In the genomic region with DNA sequence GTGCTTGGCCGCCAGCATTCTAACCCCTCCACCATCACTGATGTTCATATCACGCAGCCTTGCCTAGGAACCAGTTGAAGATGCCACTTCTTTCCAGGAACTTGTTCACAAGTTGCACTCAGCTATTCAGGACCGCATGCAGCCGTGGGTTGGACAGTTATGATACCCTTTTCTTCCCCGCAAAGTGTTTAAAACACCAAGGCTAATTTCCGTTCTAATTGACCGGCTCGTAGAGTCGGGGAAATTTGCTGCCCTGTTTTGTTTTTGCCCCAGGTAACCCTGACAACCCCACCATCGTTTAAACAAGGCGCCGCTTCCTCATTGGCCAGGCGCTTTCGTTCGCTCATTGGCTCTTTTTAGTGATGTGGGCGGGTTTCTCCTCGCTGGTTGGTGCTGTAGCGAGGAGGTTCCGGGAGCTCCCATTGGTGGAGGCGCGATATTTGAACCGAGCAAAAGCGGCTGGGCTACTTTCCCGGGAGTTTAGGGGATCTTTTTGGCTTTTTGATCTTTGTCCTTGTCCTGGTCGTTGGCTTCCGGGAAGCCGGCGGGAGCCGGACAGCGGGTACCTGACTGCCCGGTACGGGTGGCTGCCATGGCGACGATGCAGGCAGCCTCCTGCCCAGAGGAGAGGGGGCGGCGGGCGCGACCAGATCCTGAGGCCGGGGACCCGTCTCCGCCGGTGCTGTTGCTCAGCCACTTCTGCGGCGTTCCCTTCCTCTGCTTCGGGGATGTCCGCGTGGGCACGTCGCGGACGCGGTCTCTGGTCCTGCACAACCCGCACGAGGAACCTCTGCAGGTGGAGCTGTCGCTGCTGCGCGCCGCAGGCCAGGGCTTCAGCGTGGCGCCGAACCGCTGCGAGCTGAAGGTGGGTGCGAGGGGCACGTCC, we compare ENCODE assay signal across 7 mouse cellular contexts. TPM values are rescaled to one million over a fixed set of nuclear protein-coding genes. Genes with fewer than 3 reads are reported as not detected.
DNase-seq lines count a peak whose midpoint lies in the region; ATAC-seq lines count a peak whose summit lies in the region.

Gene Aspm, plus strand, starts transcription at position 433 of the 886 bp plus-strand sequence.

- peak; percentile 93 for DNase-seq in adrenal gland, postnatal 14 days
- peak; percentile 96 for DNase-seq in embryonic facial prominence, embryonic 11.5 days (ENCODE audit: low spot score)
- DNase-seq in kidney, adult 11 months: peak; percentile 92
- peak; percentile 87 for DNase-seq in limb, embryonic 10.5 days (ENCODE audit: low spot score)
- DNase-seq in spleen, adult 12 weeks (ENCODE audit: low spot score): peak; percentile 85

- H3K4me1 ChIP-seq in embryonic facial prominence, embryonic 11.5 days (ENCODE audit: control insufficient read depth, insufficient read depth, low read length): no peaks in the 10 kb centered on the region
- H3K4me1 ChIP-seq in limb, embryonic 10.5 days: peaks cover 19% of the 10 kb centered on the region
- H3K4me1 ChIP-seq in midbrain, embryonic 13.5 days (replicated peaks): peaks cover 20% of the 10 kb centered on the region

- H3K27ac ChIP-seq in embryonic facial prominence, embryonic 11.5 days (replicated peaks; ENCODE audit: low read depth, low read length): peak within 1 kb of the TSS; percentile 57
- peak within 1 kb of the TSS; percentile 95 for H3K27ac ChIP-seq in limb, embryonic 10.5 days
- H3K27ac ChIP-seq in midbrain, embryonic 13.5 days: no peak within 1 kb of the TSS

- under 1% methylated on average over 65 of the region's 65 CpGs for WGBS in embryonic facial prominence, embryonic 11.5 days
- under 1% methylated on average over 63 of the region's 65 CpGs for WGBS in limb, embryonic 10.5 days
- WGBS in midbrain, embryonic 13.5 days: under 1% methylated on average over 64 of the region's 65 CpGs

- peak within 1 kb of the TSS; percentile 92 for H3K4me3 ChIP-seq in embryonic facial prominence, embryonic 11.5 days (ENCODE audit: low read depth, low read length)
- H3K4me3 ChIP-seq in limb, embryonic 10.5 days: peak within 1 kb of the TSS; percentile 95
- H3K4me3 ChIP-seq in midbrain, embryonic 13.5 days (replicated peaks): peak within 1 kb of the TSS; percentile 61

- no peaks in the 10 kb centered on the region for H3K27me3 ChIP-seq in embryonic facial prominence, embryonic 11.5 days (ENCODE audit: control insufficient read depth, insufficient read depth, low read length)
- H3K27me3 ChIP-seq in limb, embryonic 10.5 days (ENCODE audit: low read depth, poor library complexity, severe bottlenecking): no peaks in the 10 kb centered on the region
- no peaks in the 10 kb centered on the region for H3K27me3 ChIP-seq in midbrain, embryonic 13.5 days

- peak within 1 kb of the TSS; percentile 70 for H3K4me2 ChIP-seq in embryonic facial prominence, embryonic 11.5 days (ENCODE audit: low read depth, low read length)
- peak within 1 kb of the TSS; percentile 92 for H3K4me2 ChIP-seq in midbrain, embryonic 13.5 days (replicated peaks)

- peak; percentile 98 for ATAC-seq in embryonic facial prominence, embryonic 11.5 days (replicated peaks; ENCODE audit: insufficient number of reproducible peaks, low FRiP score, low TSS enrichment, low read depth)
- peak; percentile 94 for ATAC-seq in granulocyte monocyte progenitor cell, adult 5-6 weeks (replicated peaks; ENCODE audit: poor library complexity, severe bottlenecking)
- peak; percentile 99 for ATAC-seq in midbrain, embryonic 13.5 days

- peak within 1 kb of the TSS; percentile 85 for H3K9ac ChIP-seq in embryonic facial prominence, embryonic 11.5 days (replicated peaks; ENCODE audit: low read length)
- H3K9ac ChIP-seq in midbrain, embryonic 13.5 days (replicated peaks): peak within 1 kb of the TSS; percentile 66

- H3K9me3 ChIP-seq in embryonic facial prominence, embryonic 11.5 days (replicated peaks; ENCODE audit: control insufficient read depth, low read length): no peaks in the 10 kb centered on the region
- no peaks in the 10 kb centered on the region for H3K9me3 ChIP-seq in limb, embryonic 10.5 days (replicated peaks)
- H3K9me3 ChIP-seq in midbrain, embryonic 13.5 days: no peaks in the 10 kb centered on the region

- H3K36me3 ChIP-seq in embryonic facial prominence, embryonic 11.5 days (replicated peaks; ENCODE audit: control insufficient read depth, insufficient read depth, low read depth, low read length): no peaks in the 10 kb centered on the region
- peaks cover 28% of the 10 kb centered on the region for H3K36me3 ChIP-seq in limb, embryonic 10.5 days
- peaks cover 3% of the 10 kb centered on the region; the same call in 1 of the 2 replicates for H3K36me3 ChIP-seq in midbrain, embryonic 13.5 days

RNA-seq across cellular contexts. Expression of gene Aspm, which starts in this region (rescaled TPM):
- 7.7 and 8.2 TPM in 2 replicates for total RNA-seq in adrenal gland, postnatal 14 days (2021)
- 24.0 and 28.6 TPM in 2 replicates for polyA plus RNA-seq in embryonic facial prominence, embryonic 11.5 days (2014; fragmentation: Nextera tagmentation; extraction: Ambion mirVana)
- total RNA-seq in granulocyte monocyte progenitor cell, adult 5-6 weeks (2014; fragmentation: Nextera tagmentation): 5.7 and 10.3 TPM in 2 replicates
- total RNA-seq in granulocyte monocyte progenitor cell, adult 5-6 weeks (2017): 26.3 and 29.6 TPM in 2 replicates
- polyA plus RNA-seq in limb, embryonic 10.5 days (2016; fragmentation: Nextera tagmentation; extraction: Ambion mirVana): 19.0 and 22.3 TPM in 2 replicates
- polyA plus RNA-seq in midbrain, embryonic 13.5 days (2015; fragmentation: Nextera tagmentation; extraction: Ambion mirVana): 8.7 and 9.8 TPM in 2 replicates
